Mouse (Mus musculus) liver, embryonic 15.5 days (tissue): ENCODE results near the gene Utrn. TPM values are rescaled to one million over a fixed set of nuclear protein-coding genes. Genes with fewer than 3 reads are reported as not detected.

Source experiments
- ATAC-seq: fragments of 200-750 bp; cut with Nextera tagmentation; 2 replicates; pipeline ENCODE4 v1.8.0; 2017; ENCODE audit warnings: moderate number of reproducible peaks, mild to moderate bottlenecking, moderate library complexity; ENCODE audit not compliant: insufficient read depth
- H3K27ac ChIP-seq: fragments of 300-500 bp; sonication (generic); replicated peaks from 2 replicates; pipeline ENCODE4 v1.5.1; 2015; ENCODE audit warnings: mild to moderate bottlenecking, inconsistent platforms
- H3K27me3 ChIP-seq: fragments of 300-500 bp; sonication (generic); 2 replicates; pipeline ENCODE4 v1.6.1; 2015; ENCODE audit warnings: mild to moderate bottlenecking, inconsistent platforms
- H3K36me3 ChIP-seq: fragments of 300-500 bp; sonication (generic); replicated peaks from 2 replicates; pipeline ENCODE4 v1.6.1; 2015; ENCODE audit warnings: moderate library complexity, mild to moderate bottlenecking, inconsistent platforms
- H3K4me1 ChIP-seq: fragments of 300-500 bp; sonication (generic); replicated peaks from 2 replicates; pipeline ENCODE4 v1.6.1; 2015; ENCODE audit warnings: inconsistent platforms
- H3K4me2 ChIP-seq: fragments of 300-500 bp; sonication (generic); 2 replicates; pipeline ENCODE4 v1.6.1; 2015; ENCODE audit warnings: moderate library complexity, mild to moderate bottlenecking, inconsistent platforms
- H3K4me3 ChIP-seq: fragments of 300-500 bp; sonication (generic); replicated peaks from 2 replicates; pipeline ENCODE4 v1.5.1; 2015; ENCODE audit warnings: mild to moderate bottlenecking, inconsistent platforms
- H3K9ac ChIP-seq: fragments of 300-500 bp; sonication (generic); 2 replicates; pipeline ENCODE4 v1.6.1; 2015; ENCODE audit warnings: moderate library complexity, mild to moderate bottlenecking, inconsistent platforms
- H3K9me3 ChIP-seq: fragments of 300-500 bp; sonication (generic); replicated peaks from 2 replicates; pipeline ENCODE4 v1.6.1; 2016; ENCODE audit warnings: inconsistent platforms
- WGBS: fragments of 180-500 bp; shearing (Covaris S2); methylation state at CpG from one replicate; pipeline ENCODE4 v1.1.7; 2015; ENCODE audit warnings: mixed read lengths; ENCODE audit not compliant: insufficient replicate concordance; 5-methylcytosine and 5-hydroxymethylcytosine counted together
- polyA plus RNA-seq: library from polyadenylated mRNA; unstranded; fragments of >200 nt; fragmentation: Nextera tagmentation; extraction: Ambion mirVana; gene quantifications from 2 replicates; pipeline ENCODE4 v1.2.1, GENCODE M21; 2015

Gene Utrn
- polyA plus RNA-seq, 1 experiment from 2014 or later = 8.2 TPM

- Histone ChIP-seq H3K4me1 (no peaks in the 10 kb centered on the region), H3K9me3 (no peaks in the 10 kb centered on the region), H3K4me2 (no peak overlapping the region), H3K36me3 (no peaks in the 10 kb centered on the region), H3K4me3 (no peak overlapping the region), H3K27ac (no peak overlapping the region), H3K27me3 (no peaks in the 10 kb centered on the region), H3K9ac (no peak overlapping the region)
- 72% methylated on average over 3 of the region's 3 CpGs for WGBS
- ATAC-seq = no peak
Measured at GRCm38 (mm10) chr10:12482975-12483374, 386.2 kb downstream of the Utrn start.

- Histone ChIP-seq H3K36me3 (no peaks in the 10 kb centered on the region), H3K27ac (no peak overlapping the region), H3K4me1 (no peaks in the 10 kb centered on the region), H3K4me3 (no peak overlapping the region), H3K27me3 (no peaks in the 10 kb centered on the region), H3K9ac (no peak overlapping the region), H3K9me3 (no peaks in the 10 kb centered on the region), H3K4me2 (no peak overlapping the region)
- ATAC-seq = no peak
- 72% methylated on average over 14 of the region's 14 CpGs for WGBS
Measured at GRCm38 (mm10) chr10:12474850-12475621, 394.1 kb downstream of the Utrn start.

- Histone ChIP-seq H3K27me3 (no peaks in the 10 kb centered on the region), H3K36me3 (no peaks in the 10 kb centered on the region), H3K4me1 (no peaks in the 10 kb centered on the region), H3K27ac (no peak overlapping the region), H3K9ac (no peak overlapping the region), H3K4me3 (no peak overlapping the region), H3K9me3 (no peaks in the 10 kb centered on the region), H3K4me2 (no peak overlapping the region)
- 34% methylated on average over 5 of the region's 5 CpGs for WGBS
- ATAC-seq = no peak
Measured at GRCm38 (mm10) chr10:12469391-12470057, 399.6 kb downstream of the Utrn start.

- ATAC-seq = no peak
- no peaks in the 10 kb centered on the region for H3K4me1 ChIP-seq
- 78% methylated on average over 2 of the region's 2 CpGs for WGBS
Measured at GRCm38 (mm10) chr10:12467544-12467943, 401.6 kb downstream of the Utrn start.

GRCm38 (mm10) chr10:12460945-12461344 lies 408.2 kb downstream of the Utrn start:
- no peak overlapping the region for H3K9ac ChIP-seq
- no peaks in the 10 kb centered on the region for H3K4me1 ChIP-seq
- ATAC-seq = no peak
- no peak overlapping the region for H3K4me3 ChIP-seq
- H3K27ac ChIP-seq = no peak overlapping the region
- H3K27me3 ChIP-seq = no peaks in the 10 kb centered on the region
- H3K9me3 ChIP-seq = no peaks in the 10 kb centered on the region
- no peak overlapping the region for H3K4me2 ChIP-seq
- H3K36me3 ChIP-seq = no peaks in the 10 kb centered on the region; the same call in 1 of the 2 replicates

More at GRCm38 (mm10) chr10:12467544-12467943, 401.6 kb downstream of the Utrn start:
- H3K36me3 ChIP-seq = no peaks in the 10 kb centered on the region; the same call in 1 of the 2 replicates
- no peaks in the 10 kb centered on the region for H3K27me3 ChIP-seq
- H3K9ac ChIP-seq = no peak overlapping the region
- H3K4me3 ChIP-seq = no peak overlapping the region
- H3K9me3 ChIP-seq = no peaks in the 10 kb centered on the region
- no peak overlapping the region for H3K4me2 ChIP-seq
- H3K27ac ChIP-seq = no peak overlapping the region

GRCm38 (mm10) chr10:12456867-12457266 lies 412.3 kb downstream of the Utrn start:
- Histone ChIP-seq H3K4me3 (no peak overlapping the region), H3K4me2 (no peak overlapping the region), H3K9me3 (no peaks in the 10 kb centered on the region), H3K27me3 (no peaks in the 10 kb centered on the region), H3K9ac (no peak overlapping the region), H3K36me3 (no peaks in the 10 kb centered on the region), H3K27ac (no peak overlapping the region), H3K4me1 (no peaks in the 10 kb centered on the region)
- 64% methylated on average over 1 of the region's 1 CpGs for WGBS
- ATAC-seq = no peak

- Histone ChIP-seq H3K4me2 (no peak overlapping the region), H3K4me3 (no peak overlapping the region), H3K9ac (no peak overlapping the region), H3K4me1 (no peaks in the 10 kb centered on the region), H3K9me3 (no peaks in the 10 kb centered on the region), H3K36me3 (no peaks in the 10 kb centered on the region), H3K27ac (no peak overlapping the region), H3K27me3 (no peaks in the 10 kb centered on the region)
- no peak for ATAC-seq
- WGBS = 49% methylated on average over 2 of the region's 2 CpGs
Measured at GRCm38 (mm10) chr10:12452641-12453040, 416.5 kb downstream of the Utrn start.

GRCm38 (mm10) chr10:12444122-12444521 lies 425.0 kb downstream of the Utrn start:
- H3K9ac ChIP-seq = no peak overlapping the region
- no peak for ATAC-seq
- no peaks in the 10 kb centered on the region for H3K9me3 ChIP-seq
- no peaks in the 10 kb centered on the region for H3K4me1 ChIP-seq
- no peak overlapping the region for H3K27ac ChIP-seq
- 54% methylated on average over 4 of the region's 4 CpGs for WGBS
- no peaks in the 10 kb centered on the region for H3K27me3 ChIP-seq
- H3K4me2 ChIP-seq = no peak overlapping the region
- no peak overlapping the region for H3K4me3 ChIP-seq
- no peaks in the 10 kb centered on the region for H3K36me3 ChIP-seq

- Histone ChIP-seq H3K27me3 (no peaks in the 10 kb centered on the region), H3K36me3 (no peaks in the 10 kb centered on the region), H3K9ac (no peak overlapping the region), H3K4me2 (no peak overlapping the region), H3K27ac (no peak overlapping the region), H3K4me1 (no peaks in the 10 kb centered on the region), H3K9me3 (no peaks in the 10 kb centered on the region), H3K4me3 (no peak overlapping the region)
- no peak for ATAC-seq
- 59% methylated on average over 2 of the region's 2 CpGs for WGBS
Measured at GRCm38 (mm10) chr10:12433161-12433560, 436.0 kb downstream of the Utrn start.

- no peak overlapping the region for H3K4me3 ChIP-seq
Measured at GRCm38 (mm10) chr10:12430399-12430798, 438.8 kb downstream of the Utrn start.

GRCm38 (mm10) chr10:12426866-12427265 lies 442.3 kb downstream of the Utrn start:
- Histone ChIP-seq H3K4me2 (no peak overlapping the region), H3K4me1 (no peaks in the 10 kb centered on the region), H3K9me3 (no peaks in the 10 kb centered on the region), H3K36me3 (no peaks in the 10 kb centered on the region), H3K9ac (no peak overlapping the region), H3K4me3 (no peak overlapping the region), H3K27ac (no peak overlapping the region), H3K27me3 (no peaks in the 10 kb centered on the region)
- WGBS = 65% methylated on average over 8 of the region's 8 CpGs
- ATAC-seq = no peak

More at GRCm38 (mm10) chr10:12430399-12430798, 438.8 kb downstream of the Utrn start:
- H3K36me3 ChIP-seq = no peaks in the 10 kb centered on the region
- H3K27me3 ChIP-seq = no peaks in the 10 kb centered on the region
- no peak for ATAC-seq
- no peak overlapping the region for H3K9ac ChIP-seq
- no peak overlapping the region for H3K27ac ChIP-seq
- no peaks in the 10 kb centered on the region for H3K4me1 ChIP-seq
- H3K9me3 ChIP-seq = no peaks in the 10 kb centered on the region
- H3K4me2 ChIP-seq = no peak overlapping the region
